Mouse (Mus musculus): ENCODE measurements at regions not wholly inside any gene's neighbourhood (a gene's known extent, or its start where the extent isn't known, plus 50 kb on each side); places are given as distances from the start of the nearest gene placed in this dataset.

- TF ChIP-seq CTCF (IDR thresholded peaks at IDR 0.05; ENCODE audit: insufficient read depth, low read length) = no peak
- TF ChIP-seq POLR2A (IDR thresholded peaks at IDR 0.05; ENCODE audit: borderline replicate concordance, extremely low read depth, low read depth, low read length) = no peak
Measured at GRCm38 (mm10) chr11:22638171-22638570, 126.3 kb downstream of the Tmem17 start.

Data from lung, adult 2 months (tissue).